Mouse (Mus musculus) liver, embryonic 14.5 days (tissue): Measurements from ENCODE around the gene Erf.

Experiments
- CTCF ChIP-seq: IDR thresholded peaks from 2 replicates; pipeline ENCODE4 v1.5.1; 2016; ENCODE audit warnings: antibody characterized with exemption, low read depth, control low read depth
- EP300 ChIP-seq: IDR thresholded peaks from 2 replicates; pipeline ENCODE4 v1.6.1; 2016; ENCODE audit warnings: antibody characterized with exemption, low read depth

- TF ChIP-seq CTCF, result no peak
- TF ChIP-seq EP300, result no peak
These were observed 4.3 kb downstream of the Erf start for GRCm38 (mm10) chr7:25246079-25246758.
